Mouse (Mus musculus): Measurements from ENCODE around the gene Pkp3. TPM values are rescaled to one million over a fixed set of nuclear protein-coding genes. Genes with fewer than 3 reads are reported as not detected.

Pkp3 gene
- total RNA-seq, 1 experiment from 2014 or later, result 1.2 TPM

DNA sequence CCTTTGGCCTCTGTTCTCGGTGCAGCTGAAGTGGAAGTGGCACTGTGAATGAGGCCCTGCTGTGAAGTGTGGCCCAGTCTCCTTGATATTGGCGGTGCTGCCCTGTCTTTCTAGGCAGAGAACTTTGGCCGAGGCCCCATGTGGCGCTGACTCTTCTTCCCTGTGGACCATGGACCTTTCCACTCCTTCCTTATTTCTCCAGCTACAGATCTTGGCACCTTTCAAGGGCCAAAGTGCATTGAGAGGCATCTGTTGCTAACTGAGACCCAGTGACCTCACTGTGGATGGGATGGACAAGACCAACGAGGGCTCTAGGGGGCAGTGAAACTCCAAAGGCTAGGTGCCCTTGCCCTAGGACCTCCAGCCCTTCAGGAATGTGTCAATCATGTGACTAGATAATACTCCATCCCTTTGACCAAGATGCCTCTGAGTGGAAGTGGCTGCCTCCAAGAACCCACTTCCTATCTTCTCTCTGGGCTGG lies 43.1 kb downstream of the Pkp3 start:
- no peak for ATAC-seq (replicated peaks in 1 of 2; ENCODE audit: insufficient read depth in 1 of 2, low FRiP score in 2 of 2, low TSS enrichment in 1 of 2, low read depth in 1 of 2, poor library complexity in 2 of 2, severe bottlenecking in 2 of 2)

DNA sequence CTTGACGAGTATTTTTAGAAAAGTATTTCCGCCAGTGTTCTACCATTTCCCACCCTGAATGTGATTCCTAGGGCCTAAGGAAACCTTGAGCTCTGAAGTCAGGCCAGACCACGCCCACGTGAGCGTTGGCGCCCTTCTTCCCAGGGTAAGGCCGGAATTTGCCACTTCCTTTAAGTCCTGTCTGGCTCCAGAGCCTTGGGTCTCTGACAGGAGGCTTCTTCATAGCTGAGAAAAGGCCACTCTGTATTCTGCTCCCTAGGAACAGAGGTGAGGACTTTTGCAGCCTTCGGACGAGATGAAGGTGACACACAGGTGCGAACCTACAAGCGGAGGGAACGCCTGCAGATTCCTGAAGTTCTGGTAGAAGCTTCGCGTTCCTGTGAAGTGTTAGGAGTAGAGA lies 44.2 kb downstream of the Pkp3 start, which contains the start of gene Ptdss2:
Gene Ptdss2, plus strand, starts transcription at position 138 of the 400 bp plus-strand sequence.
- no peak for ATAC-seq (replicated peaks in 1 of 2; ENCODE audit: insufficient read depth in 1 of 2, low FRiP score in 2 of 2, low TSS enrichment in 1 of 2, low read depth in 1 of 2, poor library complexity in 2 of 2, severe bottlenecking in 2 of 2)

DNA sequence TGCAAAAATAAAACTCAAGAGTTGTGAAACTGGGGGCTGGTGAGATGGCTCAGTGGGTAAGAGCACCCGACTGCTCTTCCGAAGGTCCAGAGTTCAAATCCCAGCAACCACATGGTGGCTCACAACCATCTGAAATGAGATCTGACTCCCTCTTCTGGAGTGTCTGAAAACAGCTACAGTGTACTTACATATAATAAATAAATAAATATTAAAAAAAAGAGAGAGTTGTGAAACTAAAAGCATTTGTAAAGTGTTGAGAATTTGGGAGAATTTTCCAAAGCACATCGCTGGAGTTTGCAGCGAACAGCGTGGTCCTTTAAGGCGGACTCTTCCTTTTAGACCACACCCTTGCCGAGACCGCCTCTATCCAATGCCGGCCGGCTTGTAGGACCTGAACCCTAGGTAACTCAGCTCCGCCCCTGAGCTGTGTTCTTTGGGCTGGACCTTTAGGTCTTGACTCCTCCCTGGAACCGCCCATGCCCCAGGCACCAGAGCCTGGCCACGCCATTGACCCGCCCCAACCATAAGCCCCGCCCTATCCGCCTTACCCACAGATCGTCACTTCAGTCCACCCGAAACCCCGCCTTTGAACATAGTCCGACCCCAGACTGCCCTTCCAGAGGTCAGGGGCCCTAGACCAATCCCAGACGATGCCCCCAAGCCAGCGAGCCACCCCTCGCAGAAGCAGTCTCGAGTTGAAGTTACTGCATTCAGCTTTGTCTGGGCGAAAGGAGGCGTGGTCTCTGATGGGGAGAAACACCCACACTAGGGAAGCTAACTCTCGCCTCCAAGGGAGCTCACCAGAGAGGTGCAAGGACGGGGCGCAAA lies 44.9 kb downstream of the Pkp3 start:
- peak; percentile 99 for ATAC-seq (replicated peaks in 1 of 2; ENCODE audit: insufficient read depth in 1 of 2, low FRiP score in 2 of 2, low TSS enrichment in 1 of 2, low read depth in 1 of 2, poor library complexity in 2 of 2, severe bottlenecking in 2 of 2)

GRCm38 (mm10) chr7:141123517-141123856 lies 45.5 kb downstream of the Pkp3 start:
- ATAC-seq (replicated peaks in 1 of 2; ENCODE audit: insufficient read depth in 1 of 2, low FRiP score in 2 of 2, low TSS enrichment in 1 of 2, low read depth in 1 of 2, poor library complexity in 2 of 2, severe bottlenecking in 2 of 2), result no peak

DNA sequence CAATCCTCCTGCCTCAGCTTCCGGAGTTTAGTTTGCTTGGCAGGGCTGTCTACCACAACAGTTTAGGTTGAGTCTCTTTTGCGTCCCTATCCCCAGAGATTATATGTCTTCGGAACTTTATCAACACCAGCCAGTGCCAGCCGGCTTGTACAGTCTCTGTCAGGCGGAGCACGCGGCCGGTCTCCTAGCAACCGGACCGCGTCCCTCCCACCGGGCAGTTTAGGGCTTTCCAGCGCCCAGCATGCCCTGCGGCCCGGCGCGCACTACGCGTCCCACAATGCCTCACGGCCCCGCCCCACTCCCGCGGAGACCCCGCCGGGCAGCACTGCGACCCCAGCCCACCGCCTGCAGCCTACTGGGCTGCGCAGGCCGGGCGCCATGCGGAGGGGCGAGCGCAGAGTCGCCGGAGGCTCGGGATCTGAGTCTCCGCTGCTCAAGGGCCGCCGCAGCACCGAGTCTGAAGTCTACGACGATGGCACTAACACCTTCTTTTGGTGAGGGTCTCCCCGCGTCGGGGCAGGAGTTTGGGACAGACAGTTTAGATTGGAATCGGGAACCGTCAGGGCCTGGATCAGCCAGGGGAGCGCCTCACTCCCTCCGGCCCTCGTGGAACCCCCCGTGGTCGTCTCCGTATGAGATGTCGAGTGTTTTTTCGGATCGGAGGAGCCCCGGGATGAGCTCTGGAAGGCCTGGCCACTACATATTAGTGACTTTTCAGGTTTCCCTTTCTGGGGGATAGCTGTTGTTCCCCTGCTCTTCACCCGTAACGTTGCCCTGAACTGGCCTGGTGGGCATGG lies 53.2 kb downstream of the Pkp3 start:
- peak; percentile 92 to 95 for ATAC-seq (replicated peaks in 1 of 2; ENCODE audit: insufficient read depth in 1 of 2, low FRiP score in 2 of 2, low TSS enrichment in 1 of 2, low read depth in 1 of 2, poor library complexity in 2 of 2, severe bottlenecking in 2 of 2)

GRCm38 (mm10) chr7:141131904-141132755 lies 54.1 kb downstream of the Pkp3 start:
- ATAC-seq (replicated peaks in 1 of 2; ENCODE audit: insufficient read depth in 1 of 2, low FRiP score in 2 of 2, low TSS enrichment in 1 of 2, low read depth in 1 of 2, poor library complexity in 2 of 2, severe bottlenecking in 2 of 2), result peak in 1 of 2 experiments; percentile 33; a peak in 2 of 4 replicates

Other genes with a start within 250 kb of the Pkp3 start
- not detected in 2 replicates for gene Urah, start 243.2 kb upstream of the Pkp3 start, total RNA-seq (2017)
- not detected in 2 replicates for gene Scgb1c1, start 232.7 kb upstream of the Pkp3 start, total RNA-seq (2017)
- not detected in 2 replicates for gene Odf3, start 230.4 kb upstream of the Pkp3 start, total RNA-seq (2017)
- 1.8 and 4.6 TPM in 2 replicates for gene Gm45785, start 221.9 kb upstream of the Pkp3 start, total RNA-seq (2017)
- gene Ric8a, start 221.3 kb upstream of the Pkp3 start, total RNA-seq (2017), result 49.0 and 66.3 TPM in 2 replicates
- gene Bet1l, start 220.6 kb upstream of the Pkp3 start, total RNA-seq (2017), result 28.2 and 36.1 TPM in 2 replicates
- gene Psmd13, start 196.2 kb upstream of the Pkp3 start, total RNA-seq (2017), result 131 and 147 TPM in 2 replicates
- 50.7 and 71.5 TPM in 2 replicates for gene Sirt3, start 195.9 kb upstream of the Pkp3 start, total RNA-seq (2017)
- gene Cox8b, start 177.8 kb upstream of the Pkp3 start, total RNA-seq (2017), result not detected in 2 replicates
- 0.25 and 0.35 TPM in 2 replicates for gene Nlrp6, start 157.3 kb upstream of the Pkp3 start, total RNA-seq (2017)
- gene Pgghg, start 136.8 kb upstream of the Pkp3 start, total RNA-seq (2017), result 11.2 and 17.7 TPM in 2 replicates
- 1.0 TPM in 1 of 2 replicates, not detected in the other for gene Ifitm5, start 127.9 kb upstream of the Pkp3 start, total RNA-seq (2017)
- not detected in 2 replicates for gene Gm45717, start 122.3 kb upstream of the Pkp3 start, total RNA-seq (2017)
- gene Ifitm2, start 122.2 kb upstream of the Pkp3 start, total RNA-seq (2017), result 328 and 386 TPM in 2 replicates
- gene Ifitm1, start 111.0 kb upstream of the Pkp3 start, total RNA-seq (2017), result 250 and 359 TPM in 2 replicates
- gene Ifitm3, start 67.4 kb upstream of the Pkp3 start, total RNA-seq (2017), result 143 and 341 TPM in 2 replicates
- gene Ifitm6, start 60.3 kb upstream of the Pkp3 start, total RNA-seq (2017), result 68.4 and 203 TPM in 2 replicates
- not detected in 2 replicates for gene Gm17387, start 49.1 kb upstream of the Pkp3 start, total RNA-seq (2017)
- 4.1 and 6.6 TPM in 2 replicates for gene B4galnt4, start 17.1 kb upstream of the Pkp3 start, total RNA-seq (2017)
- 22.0 and 32.5 TPM in 2 replicates for gene Sigirr, start 22.4 kb downstream of the Pkp3 start, total RNA-seq (2017)
- gene Ano9, start 39.6 kb downstream of the Pkp3 start, total RNA-seq (2017), result not detected in 2 replicates
- 6.4 and 9.6 TPM in 2 replicates for gene Ptdss2, start 44.2 kb downstream of the Pkp3 start, total RNA-seq (2017)
- 34.4 and 61.9 TPM in 2 replicates for gene Rnh1, start 94.6 kb downstream of the Pkp3 start, total RNA-seq (2017)
- gene Hras, start 115.8 kb downstream of the Pkp3 start, total RNA-seq (2017), result 15.0 and 19.7 TPM in 2 replicates
- gene Lrrc56, start 115.9 kb downstream of the Pkp3 start, total RNA-seq (2017), result 0.60 and 0.75 TPM in 2 replicates
- gene Lmntd2, start 135.9 kb downstream of the Pkp3 start, total RNA-seq (2017), result 1.6 TPM in 1 of 2 replicates, not detected in the other
- gene Rassf7, start 137.6 kb downstream of the Pkp3 start, total RNA-seq (2017), result 4.9 and 5.1 TPM in 2 replicates
- 52.5 and 77.3 TPM in 2 replicates for gene Phrf1, start 150.6 kb downstream of the Pkp3 start, total RNA-seq (2017)
- 15.4 and 26.7 TPM in 2 replicates for gene Irf7, start 188.3 kb downstream of the Pkp3 start, total RNA-seq (2017)
- gene Cdhr5, start 198.6 kb downstream of the Pkp3 start, total RNA-seq (2017), result not detected in 2 replicates
- not detected in 2 replicates for gene Sct, start 200.9 kb downstream of the Pkp3 start, total RNA-seq (2017)
- not detected in 2 replicates for gene Drd4, start 213.8 kb downstream of the Pkp3 start, total RNA-seq (2017)
- 18.7 and 25.8 TPM in 2 replicates for gene Deaf1, start 249.5 kb downstream of the Pkp3 start, total RNA-seq (2017)
- 10.5 and 12.6 TPM in 2 replicates for gene Tmem80, start 249.5 kb downstream of the Pkp3 start, total RNA-seq (2017)